ENCODE assay signal across 18 mouse cellular contexts in the genomic region with DNA sequence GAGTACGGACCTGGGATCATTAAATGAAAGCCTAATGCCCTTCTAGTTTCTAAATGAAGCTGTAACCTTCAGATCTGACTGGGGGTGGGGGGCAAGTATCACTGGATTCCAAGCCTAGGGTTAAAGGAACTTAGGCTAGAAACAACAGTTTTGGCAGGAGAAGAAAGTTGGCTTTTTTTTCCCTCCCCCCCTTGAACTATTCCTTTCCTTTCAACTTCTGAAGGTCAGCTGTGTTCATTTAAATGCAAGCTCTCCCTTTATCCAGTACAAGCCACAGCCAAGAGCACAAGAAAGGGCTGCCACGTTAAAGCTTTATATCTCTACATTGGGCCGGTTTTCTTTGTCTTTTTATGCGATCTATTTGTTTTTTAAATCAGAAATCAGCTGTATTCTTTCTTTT.
DNase-seq lines count a peak whose midpoint lies in the region; ATAC-seq and TF ChIP-seq lines count a peak whose summit lies in the region.
"Had no signal": no experiment of that assay in that cellular context is flagged by ENCODE, and none has a peak within 500 bp of the region (broad histone marks: within the 10 kb centered on the region; RNA-seq: fewer than 3 reads in every experiment).

No protein-coding gene starts in this region.

- H3K27me3 ChIP-seq in kidney, adult 2 months (replicated peaks; ENCODE audit: control insufficient read depth, insufficient read depth, low read length) = no peaks in the 10 kb centered on the region
- H3K27me3 ChIP-seq in midbrain, embryonic 10.5 days (ENCODE audit: low read depth, poor library complexity, severe bottlenecking) = no peaks in the 10 kb centered on the region; the same call in 1 of the 2 replicates
- no peaks in the 10 kb centered on the region for H3K27me3 ChIP-seq in midbrain, embryonic 11.5 days (ENCODE audit: control insufficient read depth, insufficient read depth, low read length)
- no peaks in the 10 kb centered on the region for H3K27me3 ChIP-seq in stomach, embryonic 16.5 days (ENCODE audit: control insufficient read depth, insufficient read depth, low read length)
- H3K27me3 ChIP-seq: heart, embryonic 12.5 days; Patski had no signal

- peak; percentile 43 for DNase-seq in adrenal gland, postnatal 10 days
- DNase-seq in adrenal gland, adult 18-20 months (ENCODE audit: low spot score in 2 of 2) = no peak
- DNase-seq in kidney, adult 2 months = peak; percentile 16
- DNase-seq in kidney, adult 18-20 months = no peak
- no peak for DNase-seq in midbrain, embryonic 10.5 days (ENCODE audit: low spot score)
- DNase-seq in midbrain, embryonic 11.5 days (ENCODE audit: low spot score, missing footprints) = no peak
- no peak for DNase-seq in cerebellum, postnatal 14 days
- DNase-seq: adrenal gland, postnatal 25 days; gastrocnemius, postnatal 25 days; kidney, adult 9 months; layer of hippocampus, postnatal 36 days; lung, postnatal 10 days; thymus, postnatal 36 days had no signal

- no peak for TF ChIP-seq CTCF in kidney, adult 2 months (conservative IDR thresholded peaks at IDR 0.05; ENCODE audit: insufficient read depth, insufficient read length, low read depth, low read length)

- H3K4me3 ChIP-seq in kidney, adult 2 months (ENCODE audit: insufficient read depth, low read depth, low read length) = no peak overlapping the region
- no peak overlapping the region for H3K4me3 ChIP-seq in midbrain, embryonic 10.5 days
- H3K4me3 ChIP-seq in midbrain, embryonic 11.5 days (ENCODE audit: low read depth, low read length) = no peak overlapping the region
- H3K4me3 ChIP-seq in stomach, embryonic 16.5 days (replicated peaks; ENCODE audit: low read length) = no peak overlapping the region
- H3K4me3 ChIP-seq: heart, embryonic 12.5 days; hindbrain, embryonic 10.5 days; midbrain, embryonic 13.5 days had no signal

- H3K27ac ChIP-seq in kidney, adult 2 months (ENCODE audit: insufficient read depth, low read depth, low read length) = 0 out of 2 replicates have a peak overlapping the region, but pooled peaks have one; percentile 21
- H3K27ac ChIP-seq in midbrain, embryonic 10.5 days (replicated peaks) = peak overlapping the region; percentile 52; the same call in 1 of the 2 replicates
- H3K27ac ChIP-seq in midbrain, embryonic 11.5 days (ENCODE audit: low read depth, low read length) = no peak overlapping the region
- H3K27ac ChIP-seq in stomach, embryonic 16.5 days (ENCODE audit: low read length) = peak overlapping the region; percentile 46
- H3K27ac ChIP-seq: midbrain, embryonic 13.5 days had no signal

- H3K36me3 ChIP-seq in kidney, adult 2 months (ENCODE audit: control insufficient read depth, insufficient read depth, low read length) = no peaks in the 10 kb centered on the region
- peaks cover 88% of the 10 kb centered on the region for H3K36me3 ChIP-seq in midbrain, embryonic 10.5 days
- peaks cover 12% of the 10 kb centered on the region; the same call in 1 of the 2 replicates for H3K36me3 ChIP-seq in midbrain, embryonic 11.5 days (ENCODE audit: control insufficient read depth, insufficient read depth, low read length)
- peaks cover 11% of the 10 kb centered on the region; the same call in 1 of the 2 replicates for H3K36me3 ChIP-seq in stomach, embryonic 16.5 days (ENCODE audit: control insufficient read depth, insufficient read depth, low read length)

- no peak for TF ChIP-seq POLR2A in kidney, adult 2 months (IDR thresholded peaks at IDR 0.05; ENCODE audit: low read depth, low read length)

- 69% methylated on average over 4 of the region's 4 CpGs for WGBS in kidney, adult 2 months
- WGBS in midbrain, embryonic 10.5 days = 52% methylated on average over 4 of the region's 4 CpGs
- WGBS in midbrain, embryonic 11.5 days = 45% methylated on average over 4 of the region's 4 CpGs
- WGBS in stomach, embryonic 16.5 days = 53% methylated on average over 4 of the region's 4 CpGs

- H3K4me1 ChIP-seq in kidney, adult 2 months (ENCODE audit: control insufficient read depth, insufficient read depth, low read length) = no peaks in the 10 kb centered on the region
- peaks cover 57% of the 10 kb centered on the region for H3K4me1 ChIP-seq in midbrain, embryonic 10.5 days
- H3K4me1 ChIP-seq in midbrain, embryonic 11.5 days (ENCODE audit: control insufficient read depth, insufficient read depth, low read length) = peaks cover 21% of the 10 kb centered on the region
- peaks cover 22% of the 10 kb centered on the region for H3K4me1 ChIP-seq in stomach, embryonic 16.5 days (ENCODE audit: control insufficient read depth, insufficient read depth, low read length)

- H3K9ac ChIP-seq in midbrain, embryonic 11.5 days (ENCODE audit: low read length) = no peak overlapping the region
- H3K9ac ChIP-seq in stomach, embryonic 16.5 days (ENCODE audit: low read length) = no peak overlapping the region
- H3K9ac ChIP-seq: heart, embryonic 12.5 days; midbrain, embryonic 13.5 days had no signal

- no peak for ATAC-seq in midbrain, embryonic 11.5 days (ENCODE audit: low FRiP score)
- no peak for ATAC-seq in stomach, embryonic 16.5 days (ENCODE audit: insufficient read depth, low FRiP score)
- ATAC-seq: midbrain, embryonic 13.5 days; Patski had no signal

- H3K9me3 ChIP-seq in midbrain, embryonic 10.5 days (replicated peaks) = no peaks in the 10 kb centered on the region
- no peaks in the 10 kb centered on the region for H3K9me3 ChIP-seq in midbrain, embryonic 11.5 days (ENCODE audit: control insufficient read depth, low read length)
- no peaks in the 10 kb centered on the region for H3K9me3 ChIP-seq in stomach, embryonic 16.5 days (replicated peaks; ENCODE audit: control insufficient read depth, low read length)
- H3K9me3 ChIP-seq: heart, embryonic 12.5 days; hindbrain, embryonic 10.5 days; midbrain, embryonic 13.5 days had no signal

- no peak overlapping the region for H3K4me2 ChIP-seq in midbrain, embryonic 11.5 days
- no peak overlapping the region for H3K4me2 ChIP-seq in stomach, embryonic 16.5 days (ENCODE audit: low read depth, low read length)
- H3K4me2 ChIP-seq: heart, embryonic 12.5 days; midbrain, embryonic 13.5 days had no signal

Comparison
In these comparisons a context has a peak if more than half of its experiments do, and no peak if none do; other contexts are left out.
1. DNase-seq: peak in adrenal gland, postnatal 10 days (single experiment) and kidney, adult 2 months (single experiment); none in adrenal gland, adult 18-20 months (0 of 2), kidney, adult 18-20 months (single experiment), midbrain, embryonic 10.5 days (single experiment), midbrain, embryonic 11.5 days (single experiment) and cerebellum, postnatal 14 days (0 of 2).